Mouse (Mus musculus): ENCODE data around the gene Sf1. TPM values are rescaled to one million over a fixed set of nuclear protein-coding genes. Genes with fewer than 3 reads are reported as not detected.

Sf1 gene
- polyA plus RNA-seq, 1 experiment = 226 TPM

GRCm38 (mm10) chr19:6373539-6374400 is 10.3 kb downstream of the Sf1 start:
- no peak overlapping the region for H3K27ac ChIP-seq (ENCODE audit: insufficient read depth, low read length)
- TF ChIP-seq CTCF (IDR thresholded peaks at IDR 0.05; ENCODE audit: borderline replicate concordance, insufficient read depth, low read length) (peak; percentile 67; the same call in 1 of the 2 replicates), POLR2A (IDR thresholded peaks at IDR 0.05; ENCODE audit: low read depth, low read length) (no peak)
- no peak overlapping the region for H3K4me3 ChIP-seq (ENCODE audit: insufficient read depth, low read length)
- H3K4me1 ChIP-seq (ENCODE audit: control insufficient read depth, insufficient read depth, low read length) = peaks cover 7% of the 10 kb centered on the region

DNA sequence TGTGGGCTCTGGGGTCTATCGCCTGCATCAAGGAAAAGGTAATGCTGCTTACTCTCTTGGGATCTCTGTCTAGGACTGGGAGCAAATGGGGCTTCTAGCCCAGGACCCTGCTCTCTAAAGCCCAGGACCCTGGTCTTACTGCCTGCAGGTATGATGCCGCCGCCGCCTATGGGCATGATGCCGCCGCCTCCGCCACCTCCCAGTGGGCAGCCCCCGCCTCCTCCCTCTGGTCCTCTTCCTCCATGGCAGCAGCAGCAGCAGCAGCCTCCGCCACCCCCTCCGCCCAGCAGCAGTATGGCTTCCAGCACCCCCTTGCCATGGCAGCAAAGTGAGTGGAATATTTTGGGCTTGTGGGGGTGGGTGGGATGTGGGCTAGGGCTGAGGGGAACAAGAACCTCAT is 11.1 kb downstream of the Sf1 start:
- no peak overlapping the region for H3K27ac ChIP-seq (ENCODE audit: insufficient read depth, low read length)
- H3K4me3 ChIP-seq (ENCODE audit: insufficient read depth, low read length) = no peak overlapping the region
- TF ChIP-seq CTCF (IDR thresholded peaks at IDR 0.05; ENCODE audit: borderline replicate concordance, insufficient read depth, low read length) = no peak
- peaks cover 7% of the 10 kb centered on the region for H3K4me1 ChIP-seq (ENCODE audit: control insufficient read depth, insufficient read depth, low read length)

DNA sequence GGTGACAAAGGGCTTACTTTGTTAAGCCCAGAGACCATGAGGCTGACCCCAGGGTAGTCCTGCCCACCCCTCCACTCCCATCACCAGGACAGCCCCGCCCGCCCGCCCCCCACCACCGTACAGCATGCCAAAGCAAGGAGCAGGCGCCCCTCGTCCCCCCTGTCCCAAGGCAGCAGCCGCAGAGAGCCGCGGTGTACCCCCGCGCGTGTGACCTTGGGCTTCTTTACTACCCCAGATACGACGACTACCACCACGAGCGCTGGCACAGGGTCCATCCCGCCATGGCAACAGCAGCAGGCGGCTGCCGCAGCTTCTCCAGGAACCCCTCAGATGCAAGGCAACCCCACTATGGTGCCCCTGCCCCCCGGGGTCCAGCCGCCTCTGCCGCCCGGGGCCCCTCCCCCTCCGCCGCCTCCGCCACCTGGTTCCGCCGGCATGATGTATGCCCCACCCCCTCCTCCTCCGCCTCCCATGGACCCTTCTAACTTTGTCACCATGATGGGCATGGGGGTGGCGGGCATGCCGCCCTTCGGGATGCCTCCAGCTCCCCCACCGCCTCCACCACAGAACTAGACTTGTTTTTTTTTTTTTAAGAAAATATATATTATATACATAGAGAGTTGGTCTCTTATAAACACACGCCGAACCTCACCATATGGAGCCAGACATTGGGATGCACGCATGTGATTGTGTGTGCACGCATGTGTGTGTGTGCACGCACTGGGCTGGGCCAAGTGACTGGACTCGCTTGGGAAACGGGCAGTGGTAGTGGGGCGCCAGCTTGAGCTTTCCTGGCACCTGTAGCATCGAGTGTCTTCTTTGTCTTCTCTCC is 12.1 kb downstream of the Sf1 start:
- no peak overlapping the region for H3K4me3 ChIP-seq (ENCODE audit: insufficient read depth, low read length)
- H3K4me1 ChIP-seq (ENCODE audit: control insufficient read depth, insufficient read depth, low read length) = peaks cover 7% of the 10 kb centered on the region
- TF ChIP-seq CTCF (IDR thresholded peaks at IDR 0.05; ENCODE audit: borderline replicate concordance, insufficient read depth, low read length) = no peak
- no peak for TF ChIP-seq POLR2A (IDR thresholded peaks at IDR 0.05; ENCODE audit: low read depth, low read length)
- no peak overlapping the region for H3K27ac ChIP-seq (ENCODE audit: insufficient read depth, low read length)

GRCm38 (mm10) chr19:6376255-6376564 is 12.7 kb downstream of the Sf1 start:
- Histone ChIP-seq H3K4me3 (ENCODE audit: insufficient read depth, low read length) (no peak overlapping the region), H3K4me1 (ENCODE audit: control insufficient read depth, insufficient read depth, low read length) (peaks cover 7% of the 10 kb centered on the region), H3K27ac (ENCODE audit: insufficient read depth, low read length) (no peak overlapping the region)
- no peak for TF ChIP-seq POLR2A (IDR thresholded peaks at IDR 0.05; ENCODE audit: low read depth, low read length)
- peak; percentile 48; the same call in 1 of the 2 replicates for TF ChIP-seq CTCF (IDR thresholded peaks at IDR 0.05; ENCODE audit: borderline replicate concordance, insufficient read depth, low read length)

DNA sequence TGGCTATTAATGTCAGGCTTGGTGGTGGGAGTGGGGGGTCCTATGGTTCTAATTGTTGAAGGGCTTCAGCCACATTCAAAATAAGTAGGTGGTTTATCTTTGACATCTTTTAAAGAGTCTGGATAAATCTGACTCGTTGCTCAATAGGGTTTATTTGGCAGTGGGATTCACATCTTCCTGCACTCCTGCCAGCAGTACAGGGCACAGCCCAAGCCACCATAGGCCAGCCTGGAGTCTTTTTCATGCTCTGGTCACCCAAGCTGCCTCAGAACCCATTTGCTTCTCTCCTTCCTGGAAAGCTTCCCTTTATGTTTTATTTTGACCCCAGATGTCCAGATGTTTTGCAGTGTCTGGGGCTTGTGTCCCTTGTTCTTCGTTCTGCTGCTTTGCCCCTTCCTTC is 13.2 kb downstream of the Sf1 start:
- no peak overlapping the region for H3K4me3 ChIP-seq (ENCODE audit: insufficient read depth, low read length)
- TF ChIP-seq POLR2A (IDR thresholded peaks at IDR 0.05; ENCODE audit: low read depth, low read length) (no peak), CTCF (IDR thresholded peaks at IDR 0.05; ENCODE audit: borderline replicate concordance, insufficient read depth, low read length) (no peak)
- H3K27ac ChIP-seq (ENCODE audit: insufficient read depth, low read length) = no peak overlapping the region
- H3K4me1 ChIP-seq (ENCODE audit: control insufficient read depth, insufficient read depth, low read length) = peaks cover 7% of the 10 kb centered on the region

DNA sequence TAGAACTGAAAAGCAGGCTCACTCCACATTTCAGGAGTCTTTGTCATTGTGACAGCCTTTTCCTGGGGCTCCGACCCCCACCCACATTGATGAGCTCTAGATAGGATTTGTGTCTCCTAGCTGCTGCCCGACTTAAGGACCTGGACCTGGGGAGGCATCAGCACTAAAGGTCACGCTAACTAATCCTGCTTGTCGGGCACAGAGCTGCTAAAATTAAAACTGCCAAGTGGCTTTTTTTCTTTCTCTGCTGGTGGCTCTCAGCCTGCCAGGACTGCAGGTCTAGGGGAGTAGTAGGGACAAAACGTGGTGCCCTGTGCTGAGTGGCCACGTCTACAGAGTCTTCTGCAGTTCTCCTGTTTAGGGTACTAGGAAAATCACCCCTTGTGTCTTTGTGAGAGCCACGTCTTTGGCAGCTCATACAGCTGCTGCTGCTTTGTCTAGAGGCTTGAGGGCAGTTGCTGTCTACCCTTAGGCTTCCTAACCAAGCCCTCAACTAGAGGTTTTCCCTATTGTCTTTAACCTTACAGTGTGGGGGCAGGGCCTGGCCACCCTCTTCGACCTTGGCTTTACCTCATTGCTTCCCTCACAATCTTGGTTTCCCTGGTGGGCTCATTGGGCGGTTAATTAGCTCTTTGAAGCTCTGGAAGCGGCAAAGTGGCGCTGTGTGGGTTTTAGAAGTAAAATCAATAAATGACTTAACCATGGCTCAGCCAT is 14.0 kb downstream of the Sf1 start:
- Histone ChIP-seq H3K27ac (ENCODE audit: insufficient read depth, low read length) (no peak overlapping the region), H3K4me3 (ENCODE audit: insufficient read depth, low read length) (no peak overlapping the region), H3K4me1 (ENCODE audit: control insufficient read depth, insufficient read depth, low read length) (no peaks in the 10 kb centered on the region)
- TF ChIP-seq CTCF (IDR thresholded peaks at IDR 0.05; ENCODE audit: borderline replicate concordance, insufficient read depth, low read length) = no peak
- no peak for TF ChIP-seq POLR2A (IDR thresholded peaks at IDR 0.05; ENCODE audit: low read depth, low read length)

GRCm38 (mm10) chr19:6380411-6381166 is 17.1 kb downstream of the Sf1 start:
- Histone ChIP-seq H3K4me1 (ENCODE audit: control insufficient read depth, insufficient read depth, low read length) (no peaks in the 10 kb centered on the region), H3K4me3 (ENCODE audit: insufficient read depth, low read length) (no peak overlapping the region), H3K27ac (ENCODE audit: insufficient read depth, low read length) (no peak overlapping the region)
- TF ChIP-seq CTCF (IDR thresholded peaks at IDR 0.05; ENCODE audit: borderline replicate concordance, insufficient read depth, low read length) = no peak
- no peak for TF ChIP-seq POLR2A (IDR thresholded peaks at IDR 0.05; ENCODE audit: low read depth, low read length)

DNA sequence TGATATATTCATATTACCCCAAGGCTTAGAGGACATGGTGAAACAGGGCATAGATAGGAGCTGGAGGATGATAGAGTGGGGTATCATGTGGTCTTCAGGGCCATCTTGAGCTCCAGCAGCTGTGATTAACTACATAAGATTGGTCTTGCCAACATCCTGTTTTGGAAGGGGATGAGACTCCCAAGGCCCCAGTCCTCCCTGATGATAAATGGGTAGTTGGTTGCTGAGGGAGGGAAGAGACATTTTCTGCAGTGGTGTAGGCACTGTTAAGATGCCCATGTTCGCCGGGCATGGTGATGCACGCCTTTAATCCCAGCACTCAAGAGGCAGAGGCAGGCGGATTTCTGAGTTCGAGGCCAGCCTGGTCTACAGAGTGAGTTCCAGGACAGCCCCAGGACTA is 17.7 kb downstream of the Sf1 start:
- TF ChIP-seq CTCF (IDR thresholded peaks at IDR 0.05; ENCODE audit: borderline replicate concordance, insufficient read depth, low read length) = no peak
- no peak for TF ChIP-seq POLR2A (IDR thresholded peaks at IDR 0.05; ENCODE audit: low read depth, low read length)
- Histone ChIP-seq H3K4me1 (ENCODE audit: control insufficient read depth, insufficient read depth, low read length) (no peaks in the 10 kb centered on the region), H3K27ac (ENCODE audit: insufficient read depth, low read length) (no peak overlapping the region), H3K4me3 (ENCODE audit: insufficient read depth, low read length) (no peak overlapping the region)

DNA sequence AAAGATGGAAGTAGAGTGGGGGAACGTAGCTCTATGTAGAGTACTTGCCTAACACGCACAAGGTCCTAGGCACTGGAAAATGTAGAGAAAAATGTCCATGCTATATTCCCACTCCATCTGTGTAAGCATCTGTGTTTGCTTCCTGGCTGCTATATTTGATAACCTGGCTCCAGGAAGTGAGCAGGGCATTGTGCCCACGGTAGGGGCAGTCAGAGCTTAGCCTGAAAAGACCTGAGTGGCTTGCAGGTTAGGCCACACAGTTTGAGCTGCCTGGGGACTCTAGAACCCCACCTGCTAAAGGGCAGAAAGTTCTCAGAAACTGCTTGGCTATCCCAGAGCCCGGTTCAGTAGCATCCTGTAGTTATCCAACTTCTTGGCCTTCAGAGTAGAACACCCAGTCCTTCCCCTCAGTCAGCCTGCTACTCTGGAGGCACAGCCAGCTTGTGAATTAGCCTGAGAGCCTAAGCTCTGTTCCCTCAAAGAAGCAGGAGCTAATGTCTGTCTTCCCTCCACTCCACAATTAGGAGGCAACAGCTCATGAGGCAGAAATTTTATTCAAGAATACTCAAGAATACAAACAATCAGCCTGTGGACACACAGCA is 18.9 kb downstream of the Sf1 start:
- no peak overlapping the region for H3K4me3 ChIP-seq (ENCODE audit: insufficient read depth, low read length)
- no peak overlapping the region for H3K27ac ChIP-seq (ENCODE audit: insufficient read depth, low read length)
- no peaks in the 10 kb centered on the region for H3K4me1 ChIP-seq (ENCODE audit: control insufficient read depth, insufficient read depth, low read length)
- TF ChIP-seq CTCF (IDR thresholded peaks at IDR 0.05; ENCODE audit: borderline replicate concordance, insufficient read depth, low read length) (no peak), POLR2A (IDR thresholded peaks at IDR 0.05; ENCODE audit: low read depth, low read length) (no peak)
